Mouse (Mus musculus): Measurements from ENCODE around the gene Prpf40b.

- TF ChIP-seq CTCF (IDR thresholded peaks at IDR 0.05; ENCODE audit: extremely low read depth, insufficient read depth, low read length) = no peak
- no peak for TF ChIP-seq POLR2A (IDR thresholded peaks at IDR 0.05; ENCODE audit: extremely low read depth, insufficient read depth, low read length)
Measured at GRCm38 (mm10) chr15:99276095-99276494, 18.8 kb upstream of the Prpf40b start.

Measured in cortical plate, adult 2 months (tissue).